Mouse (Mus musculus): ENCODE measurements around the gene H3f3b.

GRCm38 (mm10) chr11:116010948-116011347 is 16.8 kb downstream of the H3f3b start:
- TF ChIP-seq CTCF (IDR thresholded peaks at IDR 0.05; ENCODE audit: control insufficient read depth, insufficient read depth, insufficient read length) = no peak
- no peak for TF ChIP-seq MAX (IDR thresholded peaks at IDR 0.05)
- no peak for TF ChIP-seq FOSL1 (IDR thresholded peaks at IDR 0.05; ENCODE audit: insufficient read depth, low read length, poor library complexity, severe bottlenecking)
